Mouse (Mus musculus): ENCODE data around the gene Zbtb8os.
"Not testable (repeated sequence)": the region's sequence is repeated elsewhere in the genome, so short reads cannot be mapped to it uniquely, and the experiment has no call there.

The Zbtb8os gene

GRCm38 (mm10) chr4:129326191-129326590, 9.3 kb upstream of the Zbtb8os start:
- DNase-seq (ENCODE audit: low read depth in 1 of 2, low spot score in 2 of 2), result no peak

- DNase-seq (ENCODE audit: low read depth in 1 of 2, low spot score in 2 of 2), result no peak
Observed at GRCm38 (mm10) chr4:129332846-129333245, 2.6 kb upstream of the Zbtb8os start.

DNA sequence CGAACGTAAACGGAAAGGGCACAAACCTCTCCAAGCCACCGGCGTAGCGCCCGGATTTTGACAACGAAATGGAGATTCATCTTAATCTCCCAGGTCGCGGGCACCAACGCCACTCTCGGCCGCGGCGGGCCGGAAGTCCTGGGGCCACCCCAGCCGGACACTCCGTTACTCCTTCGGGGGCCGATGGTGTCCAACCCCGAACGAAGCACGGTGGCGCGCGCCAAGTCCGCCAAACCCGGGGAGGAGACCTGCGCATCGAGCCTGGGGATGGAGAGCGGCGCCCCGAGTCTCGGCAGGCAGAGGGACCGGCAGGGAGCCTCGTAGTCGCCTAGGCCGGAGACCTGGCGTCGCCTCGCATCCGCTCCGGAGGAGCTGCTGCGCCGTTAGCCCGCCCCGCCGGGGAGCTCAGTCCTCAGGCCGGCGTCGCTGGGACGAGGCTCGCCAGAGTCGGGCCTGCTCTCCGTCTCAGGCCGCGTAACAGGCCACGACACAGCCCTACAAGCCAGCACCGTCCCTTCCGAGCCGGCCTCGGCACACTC, 749 bp upstream of the Zbtb8os start:
- DNase-seq (ENCODE audit: low read depth in 1 of 2, low spot score in 2 of 2), result no peak

DNA sequence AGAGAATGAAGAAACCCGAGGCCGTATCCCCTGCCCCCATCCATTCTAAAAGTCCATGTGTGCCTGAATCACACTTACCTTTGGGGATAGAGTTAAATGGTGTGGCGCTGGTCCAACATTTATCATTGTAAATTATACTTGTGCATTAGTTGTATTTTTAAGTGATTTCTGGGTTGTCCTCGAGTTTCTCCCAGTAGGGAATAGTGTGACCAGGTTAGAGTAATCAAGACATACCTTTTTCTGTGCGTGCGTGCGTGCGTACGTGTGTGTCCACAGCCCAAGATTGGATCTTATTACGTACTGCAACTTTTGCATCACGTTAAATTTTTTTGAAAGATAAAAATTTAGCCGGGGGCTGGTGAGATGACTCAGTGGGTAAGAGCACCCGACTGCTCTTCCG, 796 bp downstream of the Zbtb8os start:
- DNase-seq (ENCODE audit: low read depth in 1 of 2, low spot score in 2 of 2), result no peak

- no peak for DNase-seq (ENCODE audit: low read depth in 1 of 2, low spot score in 2 of 2)
Observed at GRCm38 (mm10) chr4:129339743-129340142, 4.2 kb downstream of the Zbtb8os start.

- DNase-seq (ENCODE audit: low read depth in 1 of 2, low spot score in 2 of 2), result no peak
Observed at GRCm38 (mm10) chr4:129341888-129342287, 6.4 kb downstream of the Zbtb8os start.

DNA sequence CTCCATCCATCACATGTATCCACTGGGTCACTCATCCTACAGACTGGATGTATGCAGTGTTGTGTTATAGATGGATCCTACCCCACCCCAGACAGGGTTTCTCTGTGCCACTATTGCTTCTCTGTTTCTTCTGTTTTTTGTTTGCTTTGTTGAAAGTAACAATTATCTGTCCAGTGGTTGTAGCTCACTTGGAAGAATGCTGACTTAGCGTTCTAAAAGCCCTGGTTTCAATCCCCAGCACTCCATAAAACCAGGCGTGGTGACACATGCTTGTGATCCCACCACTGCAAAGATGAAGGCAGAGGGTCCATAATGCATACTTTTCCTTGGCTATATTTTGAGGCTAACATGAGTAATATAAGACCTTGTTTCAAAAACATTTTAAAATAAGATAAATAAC, 7.2 kb downstream of the Zbtb8os start:
- DNase-seq (ENCODE audit: low read depth in 1 of 2, low spot score in 2 of 2), result no peak

DNA sequence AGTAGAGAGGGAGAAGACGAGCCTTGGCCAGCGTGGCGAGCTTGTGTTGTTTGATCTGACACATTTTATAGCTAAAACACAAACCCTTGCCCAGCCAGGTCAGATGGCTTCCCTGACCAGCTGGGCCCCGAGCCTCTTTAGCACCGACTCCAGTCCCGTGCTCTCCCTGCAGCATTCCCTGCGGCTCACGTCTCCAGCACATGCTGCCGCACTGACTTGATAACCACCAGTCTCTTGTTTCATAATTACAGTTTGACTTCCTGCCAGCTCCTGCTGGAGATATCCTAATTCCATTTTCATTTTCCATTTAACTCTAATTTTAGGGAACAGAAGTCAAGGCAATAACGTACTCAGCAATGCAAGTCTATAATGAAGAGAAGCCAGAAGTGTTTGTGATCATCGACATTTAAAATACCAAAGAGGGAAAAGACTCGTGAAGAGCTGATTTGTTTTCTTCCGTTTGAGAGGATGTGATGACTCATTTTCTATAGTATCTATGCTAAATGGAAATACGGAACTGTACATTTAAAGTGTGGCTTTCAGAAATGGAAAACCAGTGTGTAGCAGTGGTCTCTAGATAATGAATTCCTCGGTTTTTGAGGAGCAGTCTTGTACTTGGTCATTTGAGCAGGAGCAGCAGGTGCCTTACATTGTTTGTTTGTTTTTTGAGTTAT, 11.1 kb downstream of the Zbtb8os start:
- DNase-seq (ENCODE audit: low read depth in 1 of 2, low spot score in 2 of 2), result no peak

DNA sequence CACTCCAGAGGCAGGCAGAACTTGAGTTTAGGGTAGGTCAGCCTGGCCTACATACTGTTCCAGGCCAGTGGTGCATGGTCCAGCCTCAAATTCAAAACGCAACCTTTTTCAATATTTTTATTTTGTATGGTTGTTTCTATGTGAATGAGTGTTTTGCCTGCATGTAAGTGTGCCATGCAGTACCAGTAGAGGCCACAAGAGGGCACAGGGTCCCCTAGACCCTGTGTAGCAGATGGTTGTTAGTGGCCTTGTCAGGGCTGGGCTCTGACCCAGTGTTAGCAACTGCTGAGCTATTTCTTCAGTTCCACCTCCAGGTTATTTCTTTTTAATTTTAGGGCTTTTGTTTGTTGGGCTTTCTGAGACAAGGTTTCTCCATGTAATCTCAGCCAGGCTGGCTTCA, 15.1 kb downstream of the Zbtb8os start:
- DNase-seq (ENCODE audit: low read depth in 1 of 2, low spot score in 2 of 2), result peak in 1 of 2 experiments; percentile 42

DNA sequence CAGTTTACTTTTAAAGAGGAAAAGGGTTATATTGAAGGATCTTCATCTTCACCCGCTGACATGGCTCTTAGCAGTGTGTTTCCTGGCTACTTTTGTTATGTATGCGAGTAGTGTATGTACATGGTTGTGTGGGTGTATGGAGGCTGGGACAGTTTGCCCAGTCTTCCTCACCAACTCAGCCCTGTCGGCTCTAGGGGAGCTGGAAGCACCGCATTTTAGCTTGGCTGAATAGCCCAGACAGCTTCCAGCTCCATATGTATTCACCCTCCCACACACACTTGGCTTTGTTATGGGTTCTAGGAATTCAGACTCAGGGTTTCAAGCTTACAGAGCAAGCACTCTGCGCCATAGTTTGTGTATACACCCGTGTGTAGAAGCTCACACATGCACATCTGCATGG, 15.6 kb downstream of the Zbtb8os start:
- DNase-seq (ENCODE audit: low read depth in 1 of 2, low spot score in 2 of 2), result no peak

DNA sequence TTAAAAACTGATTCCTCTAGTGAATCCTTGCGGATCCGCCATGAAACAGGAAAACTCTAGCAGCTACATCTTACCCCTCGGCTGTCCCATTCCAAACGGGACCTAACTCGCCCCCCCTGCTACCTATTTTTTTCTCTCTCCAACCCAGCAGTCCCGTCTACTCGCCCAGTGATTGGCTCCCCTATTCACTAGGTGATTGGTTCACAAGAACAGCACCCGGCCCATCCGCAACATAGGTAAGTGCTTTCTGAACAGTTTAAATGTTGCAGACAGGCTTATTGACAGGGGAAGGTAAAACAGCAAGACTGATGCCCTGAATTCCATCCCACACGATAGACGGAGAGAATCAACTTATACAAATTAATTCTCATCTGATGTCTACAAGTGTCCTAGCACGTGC, 17.7 kb downstream of the Zbtb8os start:
- DNase-seq (ENCODE audit: low read depth in 1 of 2, low spot score in 2 of 2), result no peak

GRCm38 (mm10) chr4:129354236-129354635, 18.7 kb downstream of the Zbtb8os start:
- DNase-seq (ENCODE audit: low read depth in 1 of 2, low spot score in 2 of 2), result no peak

GRCm38 (mm10) chr4:129357613-129358163, 22.2 kb downstream of the Zbtb8os start:
- DNase-seq (ENCODE audit: low read depth in 1 of 2, low spot score in 2 of 2), result no peak

GRCm38 (mm10) chr4:129362238-129362637, 26.7 kb downstream of the Zbtb8os start:
- DNase-seq (ENCODE audit: low read depth in 1 of 2, low spot score in 2 of 2), result not testable (repeated sequence)

DNA sequence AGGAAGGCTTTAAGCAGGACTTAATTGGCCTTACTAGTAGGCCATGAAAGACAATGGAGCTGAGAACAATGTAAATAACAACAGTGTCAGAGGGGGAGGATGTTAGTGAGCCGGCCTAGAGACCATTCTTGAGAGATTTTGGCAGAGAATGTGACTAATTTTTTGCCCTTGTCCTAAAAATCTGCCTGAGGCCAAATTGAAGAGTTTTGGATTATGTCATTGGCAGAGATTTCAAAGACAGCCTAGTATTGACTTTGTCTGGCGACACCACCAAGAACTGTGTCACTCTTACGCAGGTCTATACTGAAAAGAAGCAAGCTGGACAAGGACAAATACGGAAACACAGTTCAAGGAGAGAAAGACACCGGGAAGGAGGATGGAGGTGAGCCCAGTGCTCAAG, 27.3 kb downstream of the Zbtb8os start:
- DNase-seq (ENCODE audit: low read depth in 1 of 2, low spot score in 2 of 2), result no peak

- no peak for DNase-seq (ENCODE audit: low read depth in 1 of 2, low spot score in 2 of 2)
Observed at GRCm38 (mm10) chr4:129363463-129363862, 28.0 kb downstream of the Zbtb8os start.

DNA sequence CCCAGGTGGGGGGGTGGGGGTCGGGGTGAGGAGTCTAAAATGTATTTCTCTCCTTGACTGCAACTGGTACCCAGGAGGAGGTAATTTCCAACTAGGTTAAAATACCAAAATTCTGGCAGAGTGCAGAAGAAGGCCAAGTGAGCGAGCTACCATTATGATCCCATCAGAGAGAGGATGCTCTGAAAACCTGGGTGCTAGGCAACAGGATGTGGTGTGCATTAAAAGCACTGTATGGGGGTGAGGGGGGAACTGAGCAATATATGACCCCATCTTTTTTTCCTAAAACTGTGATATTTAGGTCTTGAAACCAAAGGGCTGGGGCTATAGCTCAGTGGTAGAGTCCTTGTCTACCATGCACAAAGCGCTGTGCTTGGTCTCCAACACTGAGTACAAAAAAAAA, 28.9 kb downstream of the Zbtb8os start:
- no peak for DNase-seq (ENCODE audit: low read depth in 1 of 2, low spot score in 2 of 2)

DNA sequence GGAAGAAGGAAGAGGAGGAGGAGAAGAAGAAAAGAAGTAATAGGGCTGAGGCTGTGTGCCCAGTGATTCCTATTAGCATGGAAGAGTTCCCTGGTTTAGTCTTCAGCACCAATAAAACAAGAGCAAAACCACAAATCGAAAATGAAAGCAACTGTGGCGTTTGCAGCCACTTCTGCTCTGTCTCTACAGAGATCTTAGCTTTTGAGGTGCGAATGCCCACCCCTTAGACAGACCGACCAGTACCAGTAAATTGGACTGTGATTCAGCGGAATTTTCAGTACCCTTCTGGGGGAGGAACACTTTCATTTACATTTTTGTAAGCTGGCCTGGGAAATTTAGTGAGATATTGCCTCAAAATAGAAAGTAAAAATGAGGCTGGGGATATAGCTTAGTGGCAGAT, 29.7 kb downstream of the Zbtb8os start:
- DNase-seq (ENCODE audit: low read depth in 1 of 2, low spot score in 2 of 2), result no peak

GRCm38 (mm10) chr4:129371391-129371790, 35.9 kb downstream of the Zbtb8os start:
- no peak for DNase-seq (ENCODE audit: low read depth in 1 of 2, low spot score in 2 of 2)

- DNase-seq (ENCODE audit: low read depth in 1 of 2, low spot score in 2 of 2), result no peak
Observed at GRCm38 (mm10) chr4:129373202-129373976, 37.9 kb downstream of the Zbtb8os start.

DNA sequence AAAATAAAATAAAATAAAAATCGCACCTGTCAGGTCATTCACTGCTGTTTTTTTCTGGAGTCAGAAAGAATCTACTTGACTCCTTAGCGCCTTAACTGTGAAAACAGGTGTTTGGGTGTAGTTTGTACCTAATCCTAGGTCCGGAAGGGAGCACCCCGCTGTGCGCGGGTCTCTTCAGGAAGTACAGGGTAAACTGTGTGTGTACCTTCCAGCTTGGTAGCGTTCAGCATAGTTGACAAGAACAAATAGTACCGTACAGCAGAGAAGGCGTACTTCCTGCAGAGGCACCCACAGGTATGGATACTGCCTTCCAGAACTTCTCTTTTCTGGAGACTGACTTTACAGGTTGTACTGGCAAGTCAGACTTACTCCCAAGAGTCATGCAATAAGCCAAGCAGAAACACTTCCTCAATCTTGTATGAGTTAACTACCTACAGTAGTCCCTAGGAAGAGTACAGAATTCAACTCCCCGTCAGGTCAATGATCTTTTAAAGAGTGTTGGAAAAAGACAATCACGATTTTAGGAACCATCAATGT, 38.8 kb downstream of the Zbtb8os start:
- no peak for DNase-seq (ENCODE audit: low read depth in 1 of 2, low spot score in 2 of 2)

- DNase-seq (ENCODE audit: low read depth in 1 of 2, low spot score in 2 of 2), result no peak
Observed at GRCm38 (mm10) chr4:129375000-129375399, 39.5 kb downstream of the Zbtb8os start.

Measured in monocyte, adult 2 months (primary cell).